Mouse (Mus musculus) thymus, adult 2 months (tissue): ENCODE measurements around the gene Capn15. TPM values are rescaled to one million over a fixed set of nuclear protein-coding genes. Genes with fewer than 3 reads are reported as not detected.

ENCODE experiments used
- DNase-seq: peaks from one replicate; pipeline ENCODE4 v3.0.0; 2021
- H3K27ac ChIP-seq: fragments of 200-500 bp; 2 replicates; pipeline ENCODE4 v1.5.1; 2012; ENCODE audit warnings: low read length, control low read depth; ENCODE audit not compliant: control insufficient read depth, insufficient read depth
- H3K27me3 ChIP-seq: fragments of 200-500 bp; 2 replicates; pipeline ENCODE4 v1.6.1; 2012; ENCODE audit warnings: mild to moderate bottlenecking, low read length, moderate library complexity, mixed read lengths; ENCODE audit not compliant: control insufficient read depth, insufficient read depth
- H3K36me3 ChIP-seq: fragments of 200-500 bp; 2 replicates; pipeline ENCODE4 v1.6.1; 2012; ENCODE audit warnings: mild to moderate bottlenecking, low read length, moderate library complexity; ENCODE audit not compliant: control insufficient read depth, insufficient read depth
- H3K4me1 ChIP-seq: fragments of 200-500 bp; replicated peaks from 2 replicates; pipeline ENCODE4 v1.6.1; 2012; ENCODE audit warnings: low read length; ENCODE audit not compliant: control insufficient read depth, insufficient read depth
- H3K4me3 ChIP-seq: fragments of 200-500 bp; 2 replicates; pipeline ENCODE4 v1.5.1; 2012; ENCODE audit warnings: mild to moderate bottlenecking, low read length, control low read depth, moderate library complexity; ENCODE audit not compliant: control insufficient read depth, insufficient read depth
- CTCF ChIP-seq: fragments of 200-500 bp; IDR thresholded peaks from 2 replicates; pipeline ENCODE4 v1.5.1; 2012; ENCODE audit warnings: mild to moderate bottlenecking, control low read depth, low read length, moderate library complexity, borderline replicate concordance; ENCODE audit not compliant: control insufficient read depth, poor library complexity, insufficient read depth; ENCODE audit errors: extremely low read depth
- POLR2A ChIP-seq: fragments of 200-500 bp; IDR thresholded peaks from 2 replicates; pipeline ENCODE4 v1.6.1; 2012; ENCODE audit warnings: mild to moderate bottlenecking, low read length, control low read depth, moderate library complexity; ENCODE audit not compliant: control insufficient read depth, poor library complexity, insufficient read depth; ENCODE audit errors: extremely low read depth
- WGBS: fragments of 180-500 bp; shearing (Covaris S2); methylation state at CpG from one replicate; pipeline ENCODE4 v1.1.7; 2018; 5-methylcytosine and 5-hydroxymethylcytosine counted together
- polyA plus RNA-seq: library from polyadenylated mRNA; depleted of rRNA; stranded (reverse); fragments of >200 nt; gene quantifications from 2 replicates; pipeline ENCODE4 v1.2.3, GENCODE M21; 2012

The Capn15 gene
- polyA plus RNA-seq, 1 experiment, result 80.7 TPM

- Histone ChIP-seq H3K27ac (no peak overlapping the region), H3K4me3 (no peak overlapping the region), H3K36me3 (no peaks in the 10 kb centered on the region), H3K4me1 (peaks cover 6% of the 10 kb centered on the region), H3K27me3 (no peaks in the 10 kb centered on the region; the same call in 1 of the 2 replicates)
- TF ChIP-seq POLR2A, result no peak
- no peak for TF ChIP-seq CTCF
- no peak for DNase-seq
- 77% methylated on average over 9 of the region's 9 CpGs for WGBS
Measured at GRCm38 (mm10) chr17:25945517-25946155, 40.0 kb downstream of the Capn15 start.

- Histone ChIP-seq H3K36me3 (no peaks in the 10 kb centered on the region), H3K27me3 (no peaks in the 10 kb centered on the region), H3K4me3 (no peak within 1 kb of the TSS), H3K4me1 (peaks cover 7% of the 10 kb centered on the region), H3K27ac (no peak within 1 kb of the TSS)
- TF ChIP-seq POLR2A (no peak), CTCF (no peak)
- 89% methylated on average over 4 of the region's 6 CpGs for WGBS
- no peak for DNase-seq
Measured at GRCm38 (mm10) chr17:25944366-25945163, 41.0 kb downstream of the Capn15 start, which contains the start of the genes Pigq and Nhlrc4. Gene Pigq, minus strand, starts transcription at chr17:25944936. Gene Nhlrc4, minus strand, starts transcription at chr17:25944961.

GRCm38 (mm10) chr17:25943769-25944168, 41.8 kb downstream of the Capn15 start:
- Histone ChIP-seq H3K36me3 (no peaks in the 10 kb centered on the region), H3K4me3 (no peak overlapping the region), H3K4me1 (peaks cover 7% of the 10 kb centered on the region), H3K27me3 (no peaks in the 10 kb centered on the region), H3K27ac (no peak overlapping the region)
- WGBS, result 95% methylated on average over 9 of the region's 9 CpGs
- TF ChIP-seq CTCF (no peak), POLR2A (no peak)
- DNase-seq, result no peak

- Histone ChIP-seq H3K4me1 (peaks cover 7% of the 10 kb centered on the region), H3K27me3 (no peaks in the 10 kb centered on the region), H3K36me3 (no peaks in the 10 kb centered on the region), H3K27ac (no peak overlapping the region), H3K4me3 (no peak overlapping the region)
- no peak for DNase-seq
- TF ChIP-seq POLR2A, result no peak
- TF ChIP-seq CTCF, result no peak
- 90% methylated on average over 3 of the region's 3 CpGs for WGBS
Measured at GRCm38 (mm10) chr17:25943221-25943620, 42.4 kb downstream of the Capn15 start.

GRCm38 (mm10) chr17:25942597-25943151, 42.9 kb downstream of the Capn15 start:
- WGBS, result 90% methylated on average over 2 of the region's 2 CpGs
- Histone ChIP-seq H3K36me3 (no peaks in the 10 kb centered on the region), H3K4me3 (no peak overlapping the region), H3K27me3 (no peaks in the 10 kb centered on the region), H3K4me1 (peaks cover 7% of the 10 kb centered on the region), H3K27ac (no peak overlapping the region)
- TF ChIP-seq POLR2A, result no peak
- no peak for TF ChIP-seq CTCF
- DNase-seq, result no peak

GRCm38 (mm10) chr17:25941511-25942241, 43.9 kb downstream of the Capn15 start:
- TF ChIP-seq CTCF, result no peak
- TF ChIP-seq POLR2A, result peak; percentile 61
- peak; percentile 66 for DNase-seq
- peak overlapping the region; percentile 72 for H3K4me3 ChIP-seq
- H3K27ac ChIP-seq, result no peak overlapping the region
- H3K27me3 ChIP-seq, result no peaks in the 10 kb centered on the region
- 4% methylated on average over 54 of the region's 54 CpGs for WGBS
- peaks cover 7% of the 10 kb centered on the region for H3K4me1 ChIP-seq
- 0 out of 2 replicates have a peak, but pooled peaks cover 4% of the 10 kb centered on the region for H3K36me3 ChIP-seq
